Mouse (Mus musculus) NIH3T3 (cell line): ENCODE measurements around the gene Tex50.
A peak's percentile ranks its signal among the peaks of the same experiment; 100 is the strongest.
"Not testable (repeated sequence)": the region's sequence is repeated elsewhere in the genome, so short reads cannot be mapped to it uniquely, and the experiment has no call there.

ENCODE experiments used
- DNase-seq: peaks from one replicate; pipeline ENCODE4 v3.0.0-alpha.2; 2012; ENCODE audit warnings: low read depth

The Tex50 gene

GRCm38 (mm10) chr1:161159214-161159613, at the start of gene Tex50:
TSS of gene Tex50 (minus strand) at chr1:161159314.
- no peak for DNase-seq

- no peak for DNase-seq
Observed at GRCm38 (mm10) chr1:161199856-161200255, 40.7 kb upstream of the Tex50 start.

- not testable (repeated sequence) for DNase-seq
Observed at GRCm38 (mm10) chr1:161196364-161196763, 37.2 kb upstream of the Tex50 start.

- DNase-seq, result peak; percentile 89
Observed at GRCm38 (mm10) chr1:161195541-161196351, 36.6 kb upstream of the Tex50 start.

- no peak for DNase-seq
Observed at GRCm38 (mm10) chr1:161190253-161190910, 31.3 kb upstream of the Tex50 start.

GRCm38 (mm10) chr1:161185431-161185830, 26.3 kb upstream of the Tex50 start:
- DNase-seq, result no peak

- DNase-seq, result no peak
Observed at GRCm38 (mm10) chr1:161183677-161184076, 24.6 kb upstream of the Tex50 start.

- no peak for DNase-seq
Observed at GRCm38 (mm10) chr1:161182386-161182785, 23.3 kb upstream of the Tex50 start.

GRCm38 (mm10) chr1:161180674-161181073, 21.6 kb upstream of the Tex50 start:
- peak; percentile 71 for DNase-seq

GRCm38 (mm10) chr1:161170651-161171050, 11.5 kb upstream of the Tex50 start:
- peak; percentile 10 for DNase-seq

- DNase-seq, result no peak
Observed at GRCm38 (mm10) chr1:161160266-161160665, 1.2 kb upstream of the Tex50 start.

GRCm38 (mm10) chr1:161156546-161156945, 2.6 kb downstream of the Tex50 start:
- DNase-seq, result no peak

- peak; percentile 62 for DNase-seq
Observed at GRCm38 (mm10) chr1:161151098-161151497, 8.0 kb downstream of the Tex50 start.

GRCm38 (mm10) chr1:161147888-161148287, 11.2 kb downstream of the Tex50 start:
- no peak for DNase-seq

GRCm38 (mm10) chr1:161145611-161146010, 13.5 kb downstream of the Tex50 start:
- not testable (repeated sequence) for DNase-seq

GRCm38 (mm10) chr1:161143216-161143615, 15.9 kb downstream of the Tex50 start:
- DNase-seq, result no peak

- no peak for DNase-seq
Observed at GRCm38 (mm10) chr1:161142531-161143159, 16.5 kb downstream of the Tex50 start, which contains the start of gene Ankrd45. TSS of gene Ankrd45 (plus strand) at chr1:161142691.

GRCm38 (mm10) chr1:161140026-161140762, 18.9 kb downstream of the Tex50 start:
- DNase-seq, result no peak

GRCm38 (mm10) chr1:161139496-161139895, 19.6 kb downstream of the Tex50 start:
- DNase-seq, result no peak

- peak; percentile 98 for DNase-seq
Observed at GRCm38 (mm10) chr1:161130726-161131664, 28.1 kb downstream of the Tex50 start, which contains the start of gene Klhl20. TSS of gene Klhl20 (minus strand) at chr1:161131511.

- no peak for DNase-seq
Observed at GRCm38 (mm10) chr1:161126461-161126860, 32.7 kb downstream of the Tex50 start.
